Mouse (Mus musculus): ENCODE results near the gene Dph1. TPM values are rescaled to one million over a fixed set of nuclear protein-coding genes. Genes with fewer than 3 reads are reported as not detected.

Dph1 gene
- polyA plus RNA-seq, 2 experiments from 2014 or later = 8.3 to 9.6 TPM

- ATAC-seq = no peak
These were observed 32.6 kb downstream of the Dph1 start for GRCm38 (mm10) chr11:75158432-75158831.

- ATAC-seq = no peak
These were observed 33.1 kb downstream of the Dph1 start for GRCm38 (mm10) chr11:75157901-75158300.

GRCm38 (mm10) chr11:75157037-75157436 lies 34.0 kb downstream of the Dph1 start:
- ATAC-seq = no peak

GRCm38 (mm10) chr11:75156416-75156815 lies 34.6 kb downstream of the Dph1 start:
- no peak for ATAC-seq

GRCm38 (mm10) chr11:75155985-75156384 lies 35.1 kb downstream of the Dph1 start:
- no peak for ATAC-seq

GRCm38 (mm10) chr11:75154053-75154585 lies 36.9 kb downstream of the Dph1 start:
- peak; percentile 85 for ATAC-seq

- no peak for ATAC-seq
These were observed 38.2 kb downstream of the Dph1 start for GRCm38 (mm10) chr11:75152603-75153557.

- no peak for ATAC-seq
These were observed 40.7 kb downstream of the Dph1 start for GRCm38 (mm10) chr11:75150346-75150745.

- ATAC-seq = no peak
These were observed 42.6 kb downstream of the Dph1 start for GRCm38 (mm10) chr11:75148332-75149035.

- ATAC-seq = no peak
These were observed 43.2 kb downstream of the Dph1 start for GRCm38 (mm10) chr11:75147846-75148168.

- ATAC-seq = no peak
These were observed 43.8 kb downstream of the Dph1 start for GRCm38 (mm10) chr11:75147106-75147845.

GRCm38 (mm10) chr11:75145841-75146240 lies 45.2 kb downstream of the Dph1 start:
- ATAC-seq = no peak

- no peak for ATAC-seq
These were observed 48.3 kb downstream of the Dph1 start for GRCm38 (mm10) chr11:75142749-75143148.

GRCm38 (mm10) chr11:75141913-75142312 lies 49.1 kb downstream of the Dph1 start:
- no peak for ATAC-seq

- ATAC-seq = no peak
These were observed 50.0 kb downstream of the Dph1 start for GRCm38 (mm10) chr11:75141038-75141437.

- no peak for ATAC-seq
These were observed 50.6 kb downstream of the Dph1 start for GRCm38 (mm10) chr11:75140431-75140830.

- no peak for ATAC-seq
These were observed 51.7 kb downstream of the Dph1 start for GRCm38 (mm10) chr11:75139122-75139963.

GRCm38 (mm10) chr11:75136666-75137398 lies 54.2 kb downstream of the Dph1 start:
- ATAC-seq = peak; percentile 82

- no peak for ATAC-seq
These were observed 55.7 kb downstream of the Dph1 start for GRCm38 (mm10) chr11:75135358-75135757.

GRCm38 (mm10) chr11:75134485-75135068 lies 56.5 kb downstream of the Dph1 start:
- no peak for ATAC-seq

- ATAC-seq = no peak
These were observed 57.1 kb downstream of the Dph1 start for GRCm38 (mm10) chr11:75133951-75134350.

Data from activated CD4-positive, CD25-positive, alpha-beta regulatory T cell, adult 4 months (primary cell).